Mouse (Mus musculus) intestine, embryonic 16.5 days (tissue): ENCODE results near the gene Ric1. TPM values are rescaled to one million over a fixed set of nuclear protein-coding genes. Genes with fewer than 3 reads are reported as not detected.

Experiments
- ATAC-seq: fragments of 200-750 bp; cut with Nextera tagmentation; 2 replicates; pipeline ENCODE4 v1.8.0; 2017; ENCODE audit warnings: moderate TSS enrichment, moderate library complexity
- H3K27ac ChIP-seq: fragments of 300-500 bp; sonication (generic); 2 replicates; pipeline ENCODE4 v1.5.1; 2014; ENCODE audit warnings: mild to moderate bottlenecking, low read length
- H3K27me3 ChIP-seq: fragments of 300-500 bp; sonication (generic); replicated peaks from 2 replicates; pipeline ENCODE4 v1.6.1; 2014; ENCODE audit warnings: low read length, control low read depth, mixed read lengths; ENCODE audit not compliant: control insufficient read depth, insufficient read depth
- H3K36me3 ChIP-seq: fragments of 300-500 bp; sonication (generic); 2 replicates; pipeline ENCODE4 v1.6.1; 2014; ENCODE audit warnings: low read length, control low read depth; ENCODE audit not compliant: control insufficient read depth, insufficient read depth
- H3K4me1 ChIP-seq: fragments of 300-500 bp; sonication (generic); 2 replicates; pipeline ENCODE4 v1.6.1; 2014; ENCODE audit warnings: low read length, control low read depth, mixed read lengths; ENCODE audit not compliant: control insufficient read depth, insufficient read depth
- H3K4me2 ChIP-seq: fragments of 300-500 bp; sonication (generic); 2 replicates; pipeline ENCODE4 v1.6.1; 2014; ENCODE audit warnings: low read depth, low read length, control low read depth
- H3K4me3 ChIP-seq: fragments of 300-500 bp; sonication (generic); 2 replicates; pipeline ENCODE4 v1.5.1; 2014; ENCODE audit warnings: mild to moderate bottlenecking, low read length
- H3K9ac ChIP-seq: fragments of 300-500 bp; sonication (generic); 2 replicates; pipeline ENCODE4 v1.6.1; 2014; ENCODE audit warnings: low read depth, low read length
- H3K9me3 ChIP-seq: fragments of 300-500 bp; sonication (generic); 2 replicates; pipeline ENCODE4 v1.6.1; 2016; ENCODE audit warnings: low read length, control low read depth; ENCODE audit not compliant: control insufficient read depth
- WGBS: fragments of 180-500 bp; shearing (Covaris S2); extraction: QIAGEN DNeasy Blood & Tissue Kit; methylation state at CpG from one replicate; pipeline ENCODE4 v1.1.7; 2014; 5-methylcytosine and 5-hydroxymethylcytosine counted together
- polyA plus RNA-seq: library from polyadenylated mRNA; unstranded; fragments of >200 nt; fragmentation: Nextera tagmentation; extraction: Ambion mirVana; gene quantifications from 2 replicates; pipeline ENCODE4 v1.2.1, GENCODE M21; 2015

Gene Ric1
- polyA plus RNA-seq: 8.0 and 9.0 TPM in 2 replicates

DNA sequence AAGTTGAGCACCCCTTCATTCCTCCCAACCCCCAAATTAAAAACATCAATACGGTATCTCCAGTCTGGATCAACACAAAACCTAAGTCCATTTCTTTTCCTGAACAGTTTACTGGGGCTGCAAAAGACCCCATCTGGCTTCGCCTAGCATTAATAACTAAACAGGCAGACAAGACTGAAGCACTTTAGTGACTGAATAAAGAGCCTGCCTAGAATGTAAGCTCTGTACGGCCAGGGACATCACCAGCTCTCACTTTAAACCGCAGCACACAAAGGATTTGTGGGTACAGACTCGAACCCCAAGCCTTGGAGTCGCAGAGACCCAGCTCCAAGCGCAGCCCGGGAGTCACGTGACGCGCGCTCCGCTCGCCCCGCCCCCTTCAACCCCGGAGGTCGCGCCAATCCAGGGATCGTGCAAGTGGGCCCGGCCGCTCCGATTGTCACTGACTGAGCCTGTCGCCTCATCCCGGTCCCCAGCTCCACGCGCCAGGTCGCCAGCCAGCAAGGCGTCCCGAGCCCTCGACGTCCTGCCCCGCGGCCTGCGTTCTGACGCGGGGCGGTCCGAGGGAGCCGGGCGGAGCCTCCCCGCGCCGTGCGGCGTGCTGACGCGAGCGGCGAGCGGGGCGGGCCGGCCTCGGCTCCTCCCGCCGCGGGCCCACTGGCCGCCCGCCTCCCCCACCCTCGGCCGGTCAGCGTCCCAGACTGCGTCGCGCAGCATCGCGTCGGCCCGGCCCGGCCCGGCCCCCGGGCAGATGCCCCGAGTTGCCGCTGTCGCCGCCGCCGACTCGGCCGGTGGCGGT is at the start of gene Ric1:
Gene Ric1, plus strand, starts transcription at position 646 of the 799 bp plus-strand sequence.
- peak within 1 kb of the TSS; percentile 66 for H3K4me2 ChIP-seq
- H3K4me3 ChIP-seq: peak within 1 kb of the TSS; percentile 91
- H3K36me3 ChIP-seq: no peaks in the 10 kb centered on the region
- H3K9ac ChIP-seq: peak within 1 kb of the TSS; percentile 96
- no peaks in the 10 kb centered on the region for H3K9me3 ChIP-seq
- H3K4me1 ChIP-seq: peaks cover 16% of the 10 kb centered on the region
- 1% methylated on average over 68 of the region's 80 CpGs for WGBS
- peak; percentile 98 for ATAC-seq
- peak within 1 kb of the TSS; percentile 95 for H3K27ac ChIP-seq
- no peaks in the 10 kb centered on the region for H3K27me3 ChIP-seq

- H3K36me3 ChIP-seq: no peaks in the 10 kb centered on the region
- WGBS: 55% methylated on average over 8 of the region's 8 CpGs
- no peak overlapping the region for H3K4me3 ChIP-seq
- peak overlapping the region; percentile 82 for H3K27ac ChIP-seq
- H3K27me3 ChIP-seq: no peaks in the 10 kb centered on the region
- no peak overlapping the region for H3K9ac ChIP-seq
- peak; percentile 47 for ATAC-seq
- H3K4me1 ChIP-seq: peaks cover 48% of the 10 kb centered on the region
- H3K9me3 ChIP-seq: no peaks in the 10 kb centered on the region
- no peak overlapping the region for H3K4me2 ChIP-seq
Measured at GRCm38 (mm10) chr19:29472424-29472823, 49.7 kb upstream of the Ric1 start.

GRCm38 (mm10) chr19:29472946-29473345 is 49.1 kb upstream of the Ric1 start:
- Histone ChIP-seq H3K4me3 (no peak overlapping the region), H3K9ac (no peak overlapping the region), H3K36me3 (no peaks in the 10 kb centered on the region), H3K4me2 (no peak overlapping the region), H3K27me3 (no peaks in the 10 kb centered on the region), H3K4me1 (peaks cover 44% of the 10 kb centered on the region), H3K27ac (peak overlapping the region; percentile 82), H3K9me3 (no peaks in the 10 kb centered on the region)
- no peak for ATAC-seq
- 67% methylated on average over 5 of the region's 5 CpGs for WGBS

- ATAC-seq: 0 out of 2 replicates have a peak, but pooled peaks have one; percentile 3
- H3K4me1 ChIP-seq: peaks cover 34% of the 10 kb centered on the region
- no peak overlapping the region for H3K9ac ChIP-seq
- H3K9me3 ChIP-seq: no peaks in the 10 kb centered on the region
- no peaks in the 10 kb centered on the region for H3K36me3 ChIP-seq
- H3K4me3 ChIP-seq: no peak overlapping the region
- peak overlapping the region; percentile 82 for H3K27ac ChIP-seq
- H3K4me2 ChIP-seq: no peak overlapping the region
- no peaks in the 10 kb centered on the region for H3K27me3 ChIP-seq
- WGBS: 46% methylated on average over 2 of the region's 2 CpGs
Measured at GRCm38 (mm10) chr19:29474803-29475202, 47.3 kb upstream of the Ric1 start.

GRCm38 (mm10) chr19:29475210-29475620 is 46.9 kb upstream of the Ric1 start:
- Histone ChIP-seq H3K4me3 (no peak overlapping the region), H3K9ac (no peak overlapping the region), H3K9me3 (no peaks in the 10 kb centered on the region), H3K27me3 (no peaks in the 10 kb centered on the region), H3K27ac (peak overlapping the region; percentile 82), H3K4me2 (no peak overlapping the region), H3K4me1 (peaks cover 30% of the 10 kb centered on the region), H3K36me3 (no peaks in the 10 kb centered on the region)
- WGBS: 45% methylated on average over 4 of the region's 4 CpGs
- ATAC-seq: peak; percentile 86

GRCm38 (mm10) chr19:29478598-29478997 is 43.5 kb upstream of the Ric1 start:
- H3K9me3 ChIP-seq: no peaks in the 10 kb centered on the region
- no peak for ATAC-seq
- WGBS: 16% methylated on average over 4 of the region's 4 CpGs

GRCm38 (mm10) chr19:29481578-29481977 is 40.5 kb upstream of the Ric1 start:
- H3K27me3 ChIP-seq: no peaks in the 10 kb centered on the region
- no peaks in the 10 kb centered on the region for H3K9me3 ChIP-seq
- 70% methylated on average over 6 of the region's 6 CpGs for WGBS
- no peak overlapping the region for H3K9ac ChIP-seq
- H3K4me2 ChIP-seq: no peak overlapping the region
- no peak for ATAC-seq
- no peak overlapping the region for H3K27ac ChIP-seq
- H3K4me3 ChIP-seq: no peak overlapping the region
- no peaks in the 10 kb centered on the region for H3K36me3 ChIP-seq
- 0 out of 2 replicates have a peak, but pooled peaks cover 2% of the 10 kb centered on the region for H3K4me1 ChIP-seq

More at GRCm38 (mm10) chr19:29478598-29478997, 43.5 kb upstream of the Ric1 start:
- no peak overlapping the region for H3K27ac ChIP-seq
- H3K4me2 ChIP-seq: no peak overlapping the region
- no peak overlapping the region for H3K9ac ChIP-seq
- H3K4me3 ChIP-seq: no peak overlapping the region
- H3K4me1 ChIP-seq: peaks cover 7% of the 10 kb centered on the region
- H3K27me3 ChIP-seq: no peaks in the 10 kb centered on the region
- H3K36me3 ChIP-seq: no peaks in the 10 kb centered on the region

- Histone ChIP-seq H3K27me3 (no peaks in the 10 kb centered on the region), H3K27ac (no peak overlapping the region), H3K4me3 (no peak overlapping the region), H3K9ac (no peak overlapping the region), H3K4me1 (0 out of 2 replicates have a peak, but pooled peaks cover 2% of the 10 kb centered on the region), H3K36me3 (no peaks in the 10 kb centered on the region), H3K9me3 (no peaks in the 10 kb centered on the region), H3K4me2 (no peak overlapping the region)
- ATAC-seq: no peak
- 80% methylated on average over 5 of the region's 5 CpGs for WGBS
Measured at GRCm38 (mm10) chr19:29482148-29482547, 39.9 kb upstream of the Ric1 start.

GRCm38 (mm10) chr19:29482637-29483036 is 39.4 kb upstream of the Ric1 start:
- H3K27ac ChIP-seq: no peak overlapping the region
- 0 out of 2 replicates have a peak, but pooled peaks cover 2% of the 10 kb centered on the region for H3K4me1 ChIP-seq
- 79% methylated on average over 3 of the region's 3 CpGs for WGBS
- no peak overlapping the region for H3K9ac ChIP-seq
- no peak overlapping the region for H3K4me3 ChIP-seq
- ATAC-seq: no peak
- H3K4me2 ChIP-seq: no peak overlapping the region
- no peaks in the 10 kb centered on the region for H3K27me3 ChIP-seq
- H3K9me3 ChIP-seq: no peaks in the 10 kb centered on the region
- no peaks in the 10 kb centered on the region for H3K36me3 ChIP-seq
